Mouse (Mus musculus) embryonic facial prominence, embryonic 15.5 days (tissue): ENCODE measurements around the gene Pts. TPM values are rescaled to one million over a fixed set of nuclear protein-coding genes. Genes with fewer than 3 reads are reported as not detected.

Source experiments
- ATAC-seq: fragments of 200-750 bp; cut with Nextera tagmentation; 2 replicates; pipeline ENCODE4 v1.8.0; 2017; ENCODE audit warnings: low read depth, moderate TSS enrichment; ENCODE audit not compliant: insufficient number of reproducible peaks, low FRiP score, low TSS enrichment
- H3K27ac ChIP-seq: fragments of 300-500 bp; sonication (generic); replicated peaks from 2 replicates; pipeline ENCODE4 v1.5.1; 2015; ENCODE audit warnings: mild to moderate bottlenecking, inconsistent platforms
- H3K27me3 ChIP-seq: fragments of 300-500 bp; sonication (generic); 2 replicates; pipeline ENCODE4 v1.6.1; 2015; ENCODE audit warnings: inconsistent platforms
- H3K36me3 ChIP-seq: fragments of 300-500 bp; sonication (generic); 2 replicates; pipeline ENCODE4 v1.6.1; 2015; ENCODE audit warnings: mild to moderate bottlenecking, inconsistent platforms
- H3K4me1 ChIP-seq: fragments of 300-500 bp; sonication (generic); 2 replicates; pipeline ENCODE4 v1.6.1; 2015; ENCODE audit warnings: inconsistent platforms
- H3K4me2 ChIP-seq: fragments of 300-500 bp; sonication (generic); replicated peaks from 2 replicates; pipeline ENCODE4 v1.6.1; 2015; ENCODE audit warnings: mild to moderate bottlenecking, inconsistent platforms
- H3K4me3 ChIP-seq: fragments of 300-500 bp; sonication (generic); replicated peaks from 2 replicates; pipeline ENCODE4 v1.5.1; 2015; ENCODE audit warnings: mild to moderate bottlenecking, inconsistent platforms
- H3K9ac ChIP-seq: fragments of 300-500 bp; sonication (generic); 2 replicates; pipeline ENCODE4 v1.6.1; 2015; ENCODE audit warnings: inconsistent platforms
- H3K9me3 ChIP-seq: fragments of 300-500 bp; sonication (generic); replicated peaks from 2 replicates; pipeline ENCODE4 v1.6.1; 2016; ENCODE audit warnings: inconsistent platforms
- WGBS: fragments of 180-500 bp; shearing (Covaris S2); methylation state at CpG from one replicate; pipeline ENCODE4 v1.1.7; 2015; 5-methylcytosine and 5-hydroxymethylcytosine counted together
- polyA plus RNA-seq: library from polyadenylated mRNA; unstranded; fragments of >200 nt; fragmentation: Nextera tagmentation; extraction: Ambion mirVana; gene quantifications from 2 replicates; pipeline ENCODE4 v1.2.1, GENCODE M21; 2015

The Pts gene
- polyA plus RNA-seq, 1 experiment from 2014 or later, result 75.7 TPM

GRCm38 (mm10) chr9:50553547-50553946, 25.0 kb upstream of the Pts start:
- Histone ChIP-seq H3K9ac (no peak overlapping the region), H3K4me2 (no peak overlapping the region)

GRCm38 (mm10) chr9:50552206-50552605, 23.7 kb upstream of the Pts start:
- 51% methylated on average over 5 of the region's 5 CpGs for WGBS
- no peak for ATAC-seq
- Histone ChIP-seq H3K9ac (no peak overlapping the region), H3K27me3 (no peaks in the 10 kb centered on the region), H3K4me1 (peaks cover 8% of the 10 kb centered on the region; the same call in 1 of the 2 replicates), H3K36me3 (no peaks in the 10 kb centered on the region), H3K4me3 (no peak overlapping the region), H3K27ac (no peak overlapping the region), H3K9me3 (no peaks in the 10 kb centered on the region), H3K4me2 (no peak overlapping the region)

More at GRCm38 (mm10) chr9:50553547-50553946, 25.0 kb upstream of the Pts start:
- H3K36me3 ChIP-seq, result no peaks in the 10 kb centered on the region
- peaks cover 8% of the 10 kb centered on the region; the same call in 1 of the 2 replicates for H3K4me1 ChIP-seq
- ATAC-seq, result no peak
- no peaks in the 10 kb centered on the region for H3K9me3 ChIP-seq
- H3K4me3 ChIP-seq, result no peak overlapping the region
- H3K27me3 ChIP-seq, result no peaks in the 10 kb centered on the region
- WGBS, result 71% methylated on average over 2 of the region's 2 CpGs
- no peak overlapping the region for H3K27ac ChIP-seq

DNA sequence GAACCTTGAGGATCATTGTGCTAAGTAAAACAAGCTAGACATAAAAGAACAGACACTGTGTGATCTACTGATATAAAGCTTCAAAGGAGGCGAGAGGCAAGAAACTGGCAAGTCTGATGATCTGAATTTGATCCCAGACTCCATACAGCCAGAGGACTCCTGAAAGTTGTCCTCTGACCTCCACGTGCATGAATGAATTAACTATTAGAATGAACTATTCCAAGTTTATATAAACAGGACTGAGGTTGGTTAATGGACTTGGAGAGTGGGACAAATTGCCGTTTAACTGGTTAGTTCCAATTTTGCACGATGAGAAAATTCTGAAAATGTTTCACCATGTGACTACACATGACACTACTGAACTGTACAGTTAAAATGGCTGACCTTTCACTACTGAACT, 20.4 kb upstream of the Pts start:
- H3K27me3 ChIP-seq, result no peaks in the 10 kb centered on the region
- no peak overlapping the region for H3K27ac ChIP-seq
- no peak overlapping the region for H3K4me3 ChIP-seq
- no peak overlapping the region for H3K9ac ChIP-seq
- ATAC-seq, result no peak
- H3K36me3 ChIP-seq, result no peaks in the 10 kb centered on the region
- 76% methylated on average over 4 of the region's 4 CpGs for WGBS
- H3K9me3 ChIP-seq, result no peaks in the 10 kb centered on the region
- no peaks in the 10 kb centered on the region for H3K4me1 ChIP-seq
- H3K4me2 ChIP-seq, result no peak overlapping the region

DNA sequence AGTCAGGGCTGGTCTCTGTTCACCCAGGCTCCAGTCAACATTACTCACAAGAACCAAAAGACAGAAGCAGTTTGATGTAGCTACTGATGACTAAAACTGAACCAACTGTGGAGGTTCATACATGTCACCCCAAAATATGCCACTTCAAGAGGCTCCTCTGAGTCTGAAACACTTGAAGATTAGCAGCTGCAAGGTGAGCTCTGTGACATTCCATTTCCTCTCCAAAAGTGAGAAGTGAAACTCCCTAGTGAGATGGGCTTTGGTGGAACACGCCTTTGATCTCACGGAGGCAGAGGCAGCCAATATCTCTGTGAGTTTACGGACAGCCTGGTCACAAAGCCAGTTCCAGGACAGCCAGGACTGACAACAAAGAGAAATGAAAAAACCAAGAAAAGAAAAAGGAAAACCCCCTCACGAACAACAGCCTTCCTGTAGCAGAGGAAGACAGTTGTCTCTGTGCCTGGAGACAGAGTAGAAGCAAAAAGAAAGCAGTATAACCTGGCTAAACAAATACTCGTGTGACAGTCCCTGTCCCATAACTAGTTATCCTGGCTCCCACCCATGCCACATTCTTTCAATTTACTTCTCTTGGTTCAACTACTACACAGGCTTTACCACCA, 19.4 kb upstream of the Pts start:
- Histone ChIP-seq H3K27me3 (no peaks in the 10 kb centered on the region), H3K9me3 (no peaks in the 10 kb centered on the region), H3K4me3 (no peak overlapping the region), H3K36me3 (no peaks in the 10 kb centered on the region), H3K4me1 (no peaks in the 10 kb centered on the region), H3K9ac (no peak overlapping the region), H3K4me2 (no peak overlapping the region), H3K27ac (no peak overlapping the region)
- ATAC-seq, result no peak
- 37% methylated on average over 5 of the region's 5 CpGs for WGBS

DNA sequence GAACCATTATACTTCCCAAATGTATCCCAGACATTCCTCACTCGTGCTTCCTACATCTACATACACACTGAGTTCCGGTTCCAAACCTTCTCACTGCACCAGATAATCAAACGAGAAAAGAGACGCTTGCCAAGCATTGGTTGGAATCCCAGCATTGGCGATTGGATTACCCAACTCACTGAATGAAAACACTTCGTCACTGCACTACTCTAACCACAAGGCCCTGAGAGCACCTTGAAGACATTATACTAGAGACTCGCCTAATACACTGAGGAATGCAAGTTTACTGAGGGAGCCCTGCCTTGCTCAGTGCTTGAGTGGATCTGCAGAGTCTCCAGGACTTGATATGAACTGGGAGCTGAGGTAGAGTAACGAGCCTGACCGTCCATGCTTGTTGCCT, 13.9 kb upstream of the Pts start:
- Histone ChIP-seq H3K4me2 (no peak overlapping the region), H3K9ac (no peak overlapping the region), H3K27me3 (no peaks in the 10 kb centered on the region), H3K27ac (no peak overlapping the region), H3K4me1 (no peaks in the 10 kb centered on the region), H3K36me3 (no peaks in the 10 kb centered on the region), H3K4me3 (no peak overlapping the region), H3K9me3 (no peaks in the 10 kb centered on the region)
- WGBS, result 51% methylated on average over 9 of the region's 9 CpGs
- ATAC-seq, result no peak

GRCm38 (mm10) chr9:50540170-50540569, 11.6 kb upstream of the Pts start:
- H3K4me1 ChIP-seq, result no peaks in the 10 kb centered on the region
- H3K9ac ChIP-seq, result no peak overlapping the region
- H3K4me3 ChIP-seq, result no peak overlapping the region
- no peaks in the 10 kb centered on the region for H3K36me3 ChIP-seq
- no peak overlapping the region for H3K27ac ChIP-seq
- WGBS, result 66% methylated on average over 7 of the region's 7 CpGs
- no peaks in the 10 kb centered on the region for H3K9me3 ChIP-seq
- H3K27me3 ChIP-seq, result no peaks in the 10 kb centered on the region
- ATAC-seq, result no peak
- no peak overlapping the region for H3K4me2 ChIP-seq

DNA sequence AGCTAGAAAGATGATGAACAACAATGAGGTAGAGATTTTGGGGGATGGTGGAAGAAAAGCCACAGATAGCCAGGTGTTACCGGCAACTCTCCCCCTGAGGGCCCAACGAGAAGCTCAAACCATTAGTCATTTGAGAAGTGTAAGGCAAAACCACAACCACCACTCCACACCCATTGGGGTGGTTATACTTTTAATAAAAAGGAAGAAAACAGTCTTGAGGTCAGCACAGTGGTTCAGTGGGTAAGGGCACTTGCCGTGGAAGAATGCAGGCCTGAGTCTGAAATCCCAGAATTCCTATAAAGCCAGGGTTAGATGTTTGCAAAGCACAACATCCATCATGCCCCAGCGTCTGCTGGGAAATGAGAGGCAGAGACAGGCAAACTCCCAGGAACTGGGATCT, 8.8 kb upstream of the Pts start:
- 49% methylated on average over 4 of the region's 4 CpGs for WGBS
- H3K27ac ChIP-seq, result no peak overlapping the region

DNA sequence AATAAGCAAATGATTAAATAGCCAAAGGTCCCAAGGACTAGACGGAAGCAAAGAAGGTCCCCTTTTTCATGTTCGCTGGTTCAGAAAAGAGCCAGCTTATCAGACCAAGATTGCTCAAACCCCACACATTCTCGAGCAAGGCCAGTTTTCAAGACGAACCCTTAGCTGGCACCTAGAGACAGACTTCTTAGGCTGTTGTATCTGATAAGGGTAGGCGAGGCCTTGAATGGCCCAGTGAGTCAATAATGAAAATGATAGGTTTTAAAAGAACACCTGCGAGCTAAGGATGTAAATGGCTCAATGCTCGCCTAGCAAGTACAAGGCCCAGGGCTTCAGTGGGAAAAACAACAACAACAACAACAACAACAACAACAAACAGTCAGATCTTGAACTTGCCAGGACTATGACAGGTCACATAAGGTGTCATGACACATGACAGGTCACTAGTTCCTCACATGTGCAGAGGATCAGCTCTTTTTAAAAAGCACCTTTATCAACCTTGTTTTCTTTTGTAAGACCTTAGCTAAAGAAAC, 8.1 kb upstream of the Pts start:
- Histone ChIP-seq H3K9me3 (no peaks in the 10 kb centered on the region), H3K4me1 (no peaks in the 10 kb centered on the region), H3K27me3 (no peaks in the 10 kb centered on the region), H3K27ac (no peak overlapping the region), H3K36me3 (no peaks in the 10 kb centered on the region), H3K9ac (no peak overlapping the region), H3K4me2 (no peak overlapping the region), H3K4me3 (no peak overlapping the region)
- ATAC-seq, result no peak
- 80% methylated on average over 7 of the region's 7 CpGs for WGBS

More for the DNA sequence above, 8.8 kb upstream of the Pts start:
- H3K9ac ChIP-seq, result no peak overlapping the region
- H3K4me2 ChIP-seq, result no peak overlapping the region
- no peaks in the 10 kb centered on the region for H3K4me1 ChIP-seq
- H3K4me3 ChIP-seq, result no peak overlapping the region
- no peaks in the 10 kb centered on the region for H3K27me3 ChIP-seq
- no peak for ATAC-seq
- no peaks in the 10 kb centered on the region for H3K9me3 ChIP-seq
- no peaks in the 10 kb centered on the region for H3K36me3 ChIP-seq

DNA sequence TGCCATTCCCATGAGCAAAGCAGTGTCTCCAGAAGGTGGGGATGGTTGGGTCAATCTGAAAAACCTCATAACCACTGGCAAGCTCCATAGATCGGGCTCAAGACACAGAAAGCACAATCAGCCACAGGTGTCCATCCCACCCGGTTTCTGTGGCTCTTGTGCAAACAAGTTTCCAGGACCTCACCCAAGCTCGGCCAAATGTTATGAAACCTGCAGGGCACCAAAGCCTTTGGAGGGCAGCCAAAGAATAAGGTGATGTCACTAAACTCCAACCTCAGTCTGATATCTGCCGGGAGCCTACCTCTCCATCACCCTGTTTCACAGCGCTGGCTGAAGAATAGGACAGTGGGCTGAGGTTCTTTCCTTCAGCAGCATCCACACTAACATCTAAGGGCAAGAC, 7.4 kb upstream of the Pts start:
- no peaks in the 10 kb centered on the region for H3K4me1 ChIP-seq
- no peak overlapping the region for H3K27ac ChIP-seq
- no peak for ATAC-seq
- H3K4me3 ChIP-seq, result no peak overlapping the region
- H3K4me2 ChIP-seq, result no peak overlapping the region
- no peaks in the 10 kb centered on the region for H3K27me3 ChIP-seq
- 62% methylated on average over 5 of the region's 5 CpGs for WGBS
- no peak overlapping the region for H3K9ac ChIP-seq
- no peaks in the 10 kb centered on the region for H3K9me3 ChIP-seq
- H3K36me3 ChIP-seq, result no peaks in the 10 kb centered on the region

DNA sequence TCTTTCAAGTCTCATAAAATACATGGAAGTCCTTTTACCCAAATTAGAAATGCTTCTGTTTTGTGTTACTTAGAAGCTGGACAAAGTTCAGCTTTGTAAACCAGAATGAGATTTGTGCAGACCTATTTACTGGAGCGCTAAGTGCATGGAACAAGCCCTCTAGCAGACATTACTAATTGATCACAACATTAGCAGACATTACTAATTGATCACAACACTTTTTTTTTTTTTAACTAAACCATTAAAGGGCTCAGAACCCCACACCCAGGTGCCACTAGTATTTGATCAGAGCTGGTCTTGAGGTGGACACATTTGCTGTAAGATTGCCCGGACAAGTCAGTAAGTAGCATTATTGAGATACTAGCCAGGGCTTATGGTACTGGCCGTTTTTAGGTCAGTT, 5.3 kb upstream of the Pts start:
- 67% methylated on average over 3 of the region's 3 CpGs for WGBS

GRCm38 (mm10) chr9:50533328-50533727, 4.8 kb upstream of the Pts start:
- Histone ChIP-seq H3K9ac (no peak overlapping the region), H3K4me1 (no peaks in the 10 kb centered on the region), H3K27me3 (no peaks in the 10 kb centered on the region), H3K9me3 (no peaks in the 10 kb centered on the region), H3K4me3 (no peak overlapping the region), H3K4me2 (no peak overlapping the region), H3K36me3 (no peaks in the 10 kb centered on the region), H3K27ac (no peak overlapping the region)
- ATAC-seq, result no peak
- 74% methylated on average over 11 of the region's 11 CpGs for WGBS

More for the DNA sequence above, 5.3 kb upstream of the Pts start:
- Histone ChIP-seq H3K36me3 (no peaks in the 10 kb centered on the region), H3K4me3 (no peak overlapping the region), H3K9me3 (no peaks in the 10 kb centered on the region), H3K4me1 (no peaks in the 10 kb centered on the region), H3K27ac (no peak overlapping the region), H3K4me2 (no peak overlapping the region), H3K27me3 (no peaks in the 10 kb centered on the region), H3K9ac (no peak overlapping the region)
- ATAC-seq, result no peak

GRCm38 (mm10) chr9:50530890-50531289, 2.4 kb upstream of the Pts start:
- Histone ChIP-seq H3K4me2 (no peak overlapping the region), H3K4me3 (no peak overlapping the region), H3K27me3 (no peaks in the 10 kb centered on the region), H3K27ac (no peak overlapping the region), H3K9me3 (no peaks in the 10 kb centered on the region), H3K9ac (no peak overlapping the region), H3K36me3 (no peaks in the 10 kb centered on the region), H3K4me1 (peaks cover 7% of the 10 kb centered on the region)
- WGBS, result 14% methylated on average over 2 of the region's 2 CpGs
- no peak for ATAC-seq
